Mouse (Mus musculus): ENCODE results near the gene Ndufs3. TPM values are rescaled to one million over a fixed set of nuclear protein-coding genes. Genes with fewer than 3 reads are reported as not detected.

Gene Ndufs3
- total and polyA plus RNA-seq, 3 experiments = 134 to 193 TPM; not detected in 1

Other genes starting within 250 kb of the Ndufs3 start
- gene Nup160, start 227.6 kb downstream of the Ndufs3 start, total RNA-seq (2012; rRNA removed) = 43.8 and 53.4 TPM in 2 replicates
- gene Nup160, start 227.6 kb downstream of the Ndufs3 start, polyA plus RNA-seq (2012; ENCODE audit: insufficient read depth in 1 of 2, insufficient read length in 2 of 2, low read depth in 1 of 2, low replicate concordance in 2 of 2, missing spikeins in 1 of 2) = 10 to 100 TPM; 63.8 to 91.4 TPM
- 39.5 and 42.1 TPM in 2 replicates for gene Fnbp4, start 159.5 kb downstream of the Ndufs3 start, total RNA-seq (2012; rRNA removed)
- gene Fnbp4, start 159.5 kb downstream of the Ndufs3 start, polyA plus RNA-seq (2012; ENCODE audit: insufficient read depth in 1 of 2, insufficient read length in 2 of 2, low read depth in 1 of 2, low replicate concordance in 2 of 2, missing spikeins in 1 of 2) = 100 to 1,000 TPM in 1 of 2 experiments, 10 to 100 TPM in 1; 73.7 to 353 TPM
- not detected in 2 replicates for gene Agbl2, start 122.1 kb downstream of the Ndufs3 start, total RNA-seq (2012; rRNA removed)
- not detected for gene Agbl2, start 122.1 kb downstream of the Ndufs3 start, polyA plus RNA-seq (2012; ENCODE audit: insufficient read depth in 1 of 2, insufficient read length in 2 of 2, low read depth in 1 of 2, low replicate concordance in 2 of 2, missing spikeins in 1 of 2)
- gene Mtch2, start 57.7 kb downstream of the Ndufs3 start, total RNA-seq (2012; rRNA removed) = 85.7 and 91.5 TPM in 2 replicates
- 100 to 1,000 TPM in 1 of 2 experiments, not detected in 1; 167 TPM for gene Mtch2, start 57.7 kb downstream of the Ndufs3 start, polyA plus RNA-seq (2012; ENCODE audit: insufficient read depth in 1 of 2, insufficient read length in 2 of 2, low read depth in 1 of 2, low replicate concordance in 2 of 2, missing spikeins in 1 of 2)
- not detected in 2 replicates for gene C1qtnf4, start 19.0 kb downstream of the Ndufs3 start, total RNA-seq (2012; rRNA removed)
- gene C1qtnf4, start 19.0 kb downstream of the Ndufs3 start, polyA plus RNA-seq (2012; ENCODE audit: insufficient read depth in 1 of 2, insufficient read length in 2 of 2, low read depth in 1 of 2, low replicate concordance in 2 of 2, missing spikeins in 1 of 2) = not detected
- gene Kbtbd4, start 87 bp downstream of the Ndufs3 start, total RNA-seq (2012; rRNA removed) = 18.0 and 21.9 TPM in 2 replicates
- 10 to 100 TPM in 1 of 2 experiments, not detected in 1; 23.1 TPM for gene Kbtbd4, start 87 bp downstream of the Ndufs3 start, polyA plus RNA-seq (2012; ENCODE audit: insufficient read depth in 1 of 2, insufficient read length in 2 of 2, low read depth in 1 of 2, low replicate concordance in 2 of 2, missing spikeins in 1 of 2)
- 46.2 and 49.6 TPM in 2 replicates for gene Celf1, start 35.6 kb upstream of the Ndufs3 start, total RNA-seq (2012; rRNA removed)
- gene Celf1, start 35.6 kb upstream of the Ndufs3 start, polyA plus RNA-seq (2012; ENCODE audit: insufficient read depth in 1 of 2, insufficient read length in 2 of 2, low read depth in 1 of 2, low replicate concordance in 2 of 2, missing spikeins in 1 of 2) = 100 to 1,000 TPM in 1 of 2 experiments, 10 to 100 TPM in 1; 82.3 to 212 TPM
- not detected in 2 replicates for gene Rapsn, start 130.8 kb upstream of the Ndufs3 start, total RNA-seq (2012; rRNA removed)
- gene Rapsn, start 130.8 kb upstream of the Ndufs3 start, polyA plus RNA-seq (2012; ENCODE audit: insufficient read depth in 1 of 2, insufficient read length in 2 of 2, low read depth in 1 of 2, low replicate concordance in 2 of 2, missing spikeins in 1 of 2) = under 1 TPM in 1 of 2 experiments, not detected in 1; 0.10 TPM
- gene Psmc3, start 149.2 kb upstream of the Ndufs3 start, total RNA-seq (2012; rRNA removed) = 259 and 271 TPM in 2 replicates
- 1,000 to 10,000 TPM in 1 of 2 experiments, 100 to 1,000 TPM in 1; 428 to 1,459 TPM for gene Psmc3, start 149.2 kb upstream of the Ndufs3 start, polyA plus RNA-seq (2012; ENCODE audit: insufficient read depth in 1 of 2, insufficient read length in 2 of 2, low read depth in 1 of 2, low replicate concordance in 2 of 2, missing spikeins in 1 of 2)
- 7.7 and 9.4 TPM in 2 replicates for gene Slc39a13, start 165.6 kb upstream of the Ndufs3 start, total RNA-seq (2012; rRNA removed)
- 10 to 100 TPM in 1 of 2 experiments, not detected in 1; 19.1 TPM for gene Slc39a13, start 165.6 kb upstream of the Ndufs3 start, polyA plus RNA-seq (2012; ENCODE audit: insufficient read depth in 1 of 2, insufficient read length in 2 of 2, low read depth in 1 of 2, low replicate concordance in 2 of 2, missing spikeins in 1 of 2)
- gene Spi1, start 177.6 kb upstream of the Ndufs3 start, total RNA-seq (2012; rRNA removed) = 108 and 129 TPM in 2 replicates
- gene Spi1, start 177.6 kb upstream of the Ndufs3 start, polyA plus RNA-seq (2012; ENCODE audit: insufficient read depth in 1 of 2, insufficient read length in 2 of 2, low read depth in 1 of 2, low replicate concordance in 2 of 2, missing spikeins in 1 of 2) = 100 to 1,000 TPM in 1 of 2 experiments, 10 to 100 TPM in 1; 95.9 to 142 TPM
- 0.19 and 0.29 TPM in 2 replicates for gene Mybpc3, start 213.3 kb upstream of the Ndufs3 start, total RNA-seq (2012; rRNA removed)
- gene Mybpc3, start 213.3 kb upstream of the Ndufs3 start, polyA plus RNA-seq (2012; ENCODE audit: insufficient read depth in 1 of 2, insufficient read length in 2 of 2, low read depth in 1 of 2, low replicate concordance in 2 of 2, missing spikeins in 1 of 2) = under 1 TPM in 1 of 2 experiments, not detected in 1; 0.50 TPM